Mouse (Mus musculus) heart, postnatal 10 days (tissue): Measurements from ENCODE around the gene Hlcs. TPM values are rescaled to one million over a fixed set of nuclear protein-coding genes. Genes with fewer than 3 reads are reported as not detected.

ENCODE experiments used
- DNase-seq, 2 experiments: peaks; one replicate each; pipeline ENCODE4 v3.0.0; 2021
- intact Hi-C: fragments of 180-260 bp; cut with DNase I; formaldehyde crosslinking; loops from one replicate; pipeline ENCODE4 v1.15.1; 2025
- total RNA-seq, 2 experiments: library from RNA; stranded (reverse); gene quantifications; 2 replicates each; pipeline ENCODE4 v1.2.3; 2021

Hlcs gene
- total RNA-seq, 2 experiments from 2014 or later: 6.9 to 7.5 TPM

DNA sequence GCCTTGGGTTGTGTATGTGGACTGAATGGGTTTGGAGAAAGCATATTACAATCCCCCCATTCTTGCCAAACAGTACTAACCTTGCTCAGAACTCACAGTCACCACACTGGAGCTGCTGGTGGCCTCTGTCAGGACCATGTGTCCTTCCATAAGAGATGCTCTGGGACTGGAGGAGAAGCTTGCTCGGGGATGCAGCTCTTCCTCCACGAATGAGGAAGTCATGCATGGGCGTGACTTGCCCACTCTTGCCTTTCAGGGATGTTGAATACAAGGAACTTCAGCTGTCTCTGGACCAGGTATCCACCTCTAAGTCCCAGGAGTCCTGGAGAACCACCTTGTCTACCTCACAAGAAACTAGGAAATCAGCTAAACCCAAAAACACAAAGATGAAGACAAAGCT, 191.0 kb downstream of the Hlcs start:
- no peak for DNase-seq
- intact Hi-C loops: no loop called here

DNA sequence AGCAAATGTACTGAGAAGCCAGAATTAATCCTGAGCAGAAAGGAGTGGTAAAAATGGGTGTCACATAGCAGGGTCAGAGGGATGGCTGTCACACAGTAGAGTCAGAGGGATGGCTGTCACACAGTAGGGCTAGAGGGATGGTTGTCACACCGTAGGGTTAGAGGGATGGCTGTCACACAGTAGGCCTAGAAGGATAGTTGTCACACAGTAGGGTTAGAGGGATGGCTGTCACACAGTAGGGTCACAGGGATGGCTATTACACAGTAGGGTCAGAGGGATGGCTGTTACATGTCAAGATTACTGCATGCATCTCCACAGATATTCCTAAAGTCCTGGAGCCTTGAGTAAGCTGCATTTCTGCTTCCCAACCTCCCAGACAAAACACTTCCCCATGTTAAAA, 195.0 kb downstream of the Hlcs start:
- intact Hi-C loops: loop anchor here (5.0 kb wide), 1 partner anchor 134 kb away; no protein-coding TSS in a partner anchor
- DNase-seq: no peak

DNA sequence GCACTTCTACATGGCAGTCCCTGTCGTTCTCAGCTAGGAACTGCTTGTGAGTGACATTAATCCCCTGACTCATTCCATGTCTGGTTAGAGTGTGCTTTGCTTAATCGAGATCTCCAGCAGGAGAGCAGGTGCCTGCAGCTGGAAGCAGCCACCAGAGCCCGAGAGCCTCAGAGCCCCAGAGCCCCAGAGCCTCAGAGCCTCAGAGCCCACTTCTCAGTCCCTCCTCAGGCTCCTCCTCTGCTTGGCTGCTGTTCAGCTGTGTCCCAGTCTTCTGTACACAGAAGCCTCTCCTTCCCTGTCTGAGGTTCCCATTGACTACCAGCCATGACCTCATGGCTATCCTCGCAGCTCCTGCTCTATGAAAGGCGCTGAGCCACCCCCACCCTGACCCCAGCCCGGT, 196.0 kb downstream of the Hlcs start:
- peak; percentile 30 to 38 for DNase-seq
- intact Hi-C loops: loop anchor here (5.0 kb wide), 1 partner anchor 135 kb away; no protein-coding TSS in a partner anchor

DNA sequence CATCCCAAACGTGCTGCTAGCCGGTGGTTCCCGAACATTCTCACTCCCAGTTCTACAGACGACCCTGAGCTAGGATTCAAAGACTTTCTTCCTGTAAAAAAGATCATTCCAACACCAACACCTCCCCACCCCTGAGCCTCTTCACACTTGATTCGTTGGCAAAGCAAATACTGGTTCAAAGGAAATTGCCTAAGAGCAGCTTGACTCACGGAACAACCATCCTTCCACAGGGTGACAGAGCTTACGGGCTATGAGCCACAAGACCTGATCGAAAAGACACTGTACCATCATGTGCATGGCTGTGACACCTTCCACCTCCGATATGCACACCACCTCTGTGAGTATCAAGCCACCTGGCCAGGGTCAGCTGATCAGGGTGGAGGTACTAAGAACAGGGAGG, 198.7 kb downstream of the Hlcs start:
- DNase-seq: no peak
- intact Hi-C loops: loop anchor here (5.0 kb wide), 1 partner anchor 138 kb away; no protein-coding TSS in a partner anchor

- intact Hi-C loops: no loop called here
- no peak for DNase-seq
Measured at GRCm38 (mm10) chr16:94113160-94113559, 200.2 kb downstream of the Hlcs start.

- intact Hi-C loops: loop anchor here (5.0 kb wide), 1 partner anchor 159 kb away; no protein-coding TSS in a partner anchor
- DNase-seq: no peak
Measured at GRCm38 (mm10) chr16:94097724-94098455, 215.5 kb downstream of the Hlcs start.

GRCm38 (mm10) chr16:94096479-94096878, 216.9 kb downstream of the Hlcs start:
- intact Hi-C loops: loop anchor here (5.0 kb wide), 1 partner anchor 161 kb away; no protein-coding TSS in a partner anchor
- DNase-seq: peak; percentile 22 to 25

DNA sequence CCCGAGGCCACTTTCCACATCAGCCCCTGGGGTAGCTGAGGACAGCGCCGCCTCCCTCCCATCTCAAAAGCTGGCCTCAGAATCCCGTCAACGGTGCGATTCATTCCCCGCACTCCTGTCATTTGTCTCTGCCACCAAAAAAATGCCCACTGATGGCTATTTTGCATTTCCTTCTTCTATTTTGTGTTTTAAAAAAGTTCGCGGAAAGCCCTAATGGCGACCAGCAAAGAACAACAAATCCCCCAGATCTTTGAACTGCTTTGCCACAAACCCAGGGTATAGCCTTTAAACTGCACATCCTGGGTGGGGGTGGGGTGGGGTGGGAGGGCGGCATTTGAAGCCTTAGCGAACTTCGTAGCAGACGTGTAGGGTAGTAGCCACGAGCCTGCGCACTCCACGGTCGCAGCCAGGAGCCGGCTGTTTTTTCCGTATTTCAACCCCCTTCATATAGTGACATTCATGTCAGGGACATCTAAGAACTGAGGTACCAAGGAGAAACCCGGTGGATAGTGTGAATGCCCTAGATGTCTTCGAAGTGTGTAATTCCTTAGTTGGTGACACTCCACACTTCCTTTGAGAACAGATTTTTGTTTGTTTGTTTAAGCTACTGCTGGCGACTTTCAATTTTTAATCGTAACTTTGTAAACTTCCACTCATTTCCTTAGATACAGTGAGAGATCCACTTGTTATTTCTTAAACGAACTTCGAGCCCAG, 218.1 kb downstream of the Hlcs start:
- intact Hi-C loops: loop anchor here (2.0 to 5.0 kb wide), 2 partner anchors 14 to 162 kb away; no protein-coding TSS in a partner anchor

DNA sequence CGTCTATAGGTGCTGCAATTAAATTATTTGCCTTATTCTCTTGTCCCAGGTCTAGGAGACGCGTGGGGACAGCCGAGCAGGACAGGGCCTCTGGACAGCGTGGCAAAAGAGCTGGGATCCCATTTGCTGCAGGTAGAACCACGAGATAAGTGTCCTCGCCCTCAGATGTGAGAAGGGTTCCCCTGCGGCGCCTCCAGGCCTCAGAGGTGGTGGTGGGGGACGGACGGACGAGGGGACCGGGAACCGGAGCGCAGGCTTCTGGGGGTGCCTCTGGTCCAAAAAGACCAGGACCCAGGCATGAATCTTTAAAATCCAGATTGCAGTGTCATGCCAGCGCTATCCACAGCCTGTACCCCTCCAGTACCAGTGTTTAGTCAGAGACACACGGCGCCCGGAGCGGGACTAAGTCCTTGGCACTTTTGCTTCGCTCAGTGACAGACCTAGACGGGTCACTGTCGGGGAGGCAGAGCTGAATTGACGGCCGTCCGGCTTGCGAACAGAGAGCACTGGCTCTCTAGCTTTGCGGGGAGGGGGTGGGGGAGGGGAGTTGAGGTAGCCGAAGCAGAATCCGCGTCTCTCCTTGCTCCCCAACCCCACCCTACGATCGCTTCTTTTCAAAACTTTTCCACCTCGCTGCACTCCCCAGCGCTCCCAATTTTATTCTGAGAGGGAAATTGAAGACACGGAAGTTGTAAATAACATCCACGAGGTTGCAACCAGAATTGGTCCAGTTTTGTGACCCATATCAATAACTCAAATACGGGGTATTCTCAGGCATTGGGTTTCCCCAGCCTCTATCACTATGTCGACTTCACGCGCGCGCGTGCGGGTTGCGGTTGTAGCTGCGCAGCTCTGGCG, 218.9 kb downstream of the Hlcs start:
- no peak for DNase-seq
- intact Hi-C loops: loop anchor here (2.0 to 5.0 kb wide), 2 partner anchors 14 to 163 kb away; no protein-coding TSS in a partner anchor

More for the DNA sequence above, 218.1 kb downstream of the Hlcs start:
- peak; percentile 40 to 45 for DNase-seq

GRCm38 (mm10) chr16:94093151-94093863, 220.1 kb downstream of the Hlcs start:
- no peak for DNase-seq
- intact Hi-C loops: no loop called here

- intact Hi-C loops: no loop called here
Measured at GRCm38 (mm10) chr16:94092511-94093150, 220.7 kb downstream of the Hlcs start.

GRCm38 (mm10) chr16:94088819-94089692, 224.3 kb downstream of the Hlcs start:
- no peak for DNase-seq
- intact Hi-C loops: no loop called here

More at GRCm38 (mm10) chr16:94092511-94093150, 220.7 kb downstream of the Hlcs start:
- DNase-seq: no peak

DNA sequence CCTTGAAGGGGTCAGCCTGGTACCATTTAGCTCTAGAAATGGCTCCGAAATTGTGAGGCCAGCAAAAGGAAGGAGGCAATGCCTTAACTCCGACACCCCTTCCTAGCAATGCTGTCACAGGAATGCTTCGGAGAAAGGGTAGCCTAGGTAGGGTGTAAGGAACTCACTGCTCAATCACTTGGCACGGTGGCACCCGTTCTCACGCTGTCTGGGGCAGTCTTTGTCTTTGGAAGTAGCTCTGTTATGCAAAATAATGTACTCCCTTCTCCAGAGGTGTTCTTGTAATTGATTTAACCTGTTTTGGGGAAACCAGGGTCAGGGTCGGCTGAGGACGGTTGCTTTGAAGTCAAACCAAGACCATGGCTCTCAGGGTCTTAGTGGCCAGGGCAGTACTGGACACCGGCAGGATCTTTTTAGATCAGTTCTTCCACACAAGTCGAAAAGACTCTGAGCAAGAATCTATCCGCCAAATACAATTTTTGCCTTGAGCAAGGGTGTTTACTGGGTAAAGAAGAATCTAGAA, 225.1 kb downstream of the Hlcs start:
- no peak for DNase-seq
- intact Hi-C loops: no loop called here

DNA sequence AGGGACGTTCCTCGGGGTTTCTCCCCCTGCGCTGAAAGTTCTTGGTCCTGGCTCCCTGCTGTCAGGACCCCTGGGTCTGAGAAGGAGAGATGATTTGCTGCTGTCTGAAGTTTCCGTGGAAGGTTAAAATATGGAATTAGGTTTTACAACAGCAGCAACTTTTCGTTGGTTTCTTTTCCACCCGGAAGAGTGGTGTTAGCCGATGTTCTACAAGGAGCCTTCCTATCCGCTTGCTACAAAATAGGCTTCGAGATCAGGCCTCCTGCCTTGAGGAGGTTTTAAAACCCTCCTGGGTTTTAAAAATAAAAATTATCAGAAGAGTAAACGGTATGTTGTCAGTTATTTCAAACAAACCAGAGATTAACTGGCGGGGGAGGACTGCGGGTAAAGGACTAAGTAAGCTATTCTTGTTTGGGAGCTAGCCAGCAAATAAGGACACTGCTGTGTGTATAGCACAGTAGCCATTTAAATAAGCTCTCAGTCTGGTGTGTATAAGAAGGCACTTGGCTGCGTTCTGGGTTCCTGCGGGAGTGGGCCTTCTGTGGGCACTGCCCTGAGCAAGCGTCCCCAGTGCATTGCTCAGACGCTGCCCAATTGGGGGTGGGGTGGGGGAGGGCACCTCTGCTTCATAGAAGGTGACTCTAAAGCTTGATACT, 225.7 kb downstream of the Hlcs start:
- intact Hi-C loops: loop anchor here (2.0 kb wide), 1 partner anchor 41 kb away; no protein-coding TSS in a partner anchor
- DNase-seq: no peak

DNA sequence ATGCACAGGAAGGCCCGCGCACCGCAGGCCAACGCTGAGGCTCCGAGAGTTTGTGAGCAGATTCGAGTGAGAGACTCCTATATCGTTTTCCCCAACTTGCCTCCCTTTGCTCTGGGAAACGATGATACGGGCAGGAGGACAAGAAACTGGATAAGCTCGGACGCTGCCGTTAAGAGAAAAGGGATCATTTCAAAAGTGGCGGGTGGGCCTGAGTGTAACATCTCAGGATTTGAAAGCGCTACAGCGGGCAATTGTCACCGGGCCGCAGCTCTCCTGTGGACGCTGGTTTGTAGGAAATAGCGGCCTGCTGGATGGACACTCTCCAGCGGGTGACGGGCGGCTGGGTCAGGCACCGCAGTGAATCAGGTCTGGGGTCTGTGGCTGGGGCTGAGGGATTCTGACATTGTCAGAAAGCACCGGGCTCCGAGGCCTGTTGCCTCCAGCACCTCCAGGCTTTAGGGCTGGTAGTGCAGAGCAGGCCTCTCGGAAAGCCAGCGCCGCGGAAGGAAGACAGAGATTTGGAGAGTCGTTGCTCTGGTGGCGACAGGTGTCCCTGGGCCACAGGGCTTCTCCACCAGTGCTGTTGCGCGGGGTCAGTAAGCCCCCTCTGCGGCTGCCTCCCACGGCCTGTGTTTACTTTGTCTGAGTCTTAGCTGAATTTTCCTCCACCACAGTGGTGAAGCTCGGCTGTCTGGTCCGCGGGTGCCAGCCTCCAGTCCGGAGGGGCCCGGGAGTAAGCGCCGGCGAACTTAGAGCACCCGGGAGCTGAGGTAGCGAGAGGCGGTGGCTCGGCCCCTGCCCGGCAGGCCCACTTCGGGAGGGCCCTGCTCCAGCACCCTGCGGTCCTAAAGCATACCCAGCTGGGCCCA, 226.4 kb downstream of the Hlcs start:
- peak in 1 of 2 experiments; percentile 27 for DNase-seq
- intact Hi-C loops: loop anchor here (2.0 kb wide), 1 partner anchor 42 kb away; no protein-coding TSS in a partner anchor

DNA sequence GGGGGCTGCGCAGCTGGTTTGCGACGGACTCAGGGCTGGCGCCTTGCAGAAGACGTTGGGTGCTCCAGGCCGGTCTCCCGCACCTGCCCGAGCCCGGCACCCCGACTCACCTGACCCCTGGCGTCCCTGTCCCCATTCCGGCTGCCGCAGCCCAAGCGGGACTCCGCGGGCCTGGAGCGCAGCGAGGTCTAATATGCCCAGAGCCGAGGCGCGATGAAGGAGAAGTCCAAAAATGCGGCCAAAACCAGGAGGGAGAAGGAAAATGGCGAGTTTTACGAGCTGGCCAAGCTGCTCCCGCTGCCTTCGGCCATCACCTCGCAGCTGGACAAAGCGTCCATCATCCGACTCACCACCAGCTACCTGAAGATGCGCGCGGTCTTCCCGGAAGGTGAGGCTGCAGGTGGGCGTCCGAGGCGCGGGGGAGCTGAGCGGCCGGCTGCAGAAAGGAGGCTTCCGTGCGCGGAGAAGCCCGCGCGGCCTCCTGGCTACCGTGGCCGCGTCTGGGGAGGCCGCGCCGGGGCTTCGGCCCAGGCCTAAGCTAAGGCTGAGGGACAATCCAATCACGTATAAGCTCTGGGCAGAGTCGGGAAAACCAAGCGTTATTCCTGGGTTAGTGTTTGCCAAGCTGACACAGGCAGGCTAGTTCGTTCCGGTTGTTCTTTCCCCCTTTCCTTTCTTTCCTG, 227.6 kb downstream of the Hlcs start:
- intact Hi-C loops: loop anchor here (2.0 kb wide), 1 partner anchor 43 kb away; no protein-coding TSS in a partner anchor
- DNase-seq: no peak
